Mouse (Mus musculus) c-Kit-positive CD71-positive TER-119-positive erythroid progenitor cells, embryonic 14.5 days (primary cell): Measurements from ENCODE around the gene Xrcc2.

ENCODE experiments used
- DNase-seq: peaks from one replicate; pipeline ENCODE4 v3.0.0-alpha.2; 2013; ENCODE audit warnings: low spot score

The Xrcc2 gene

DNA sequence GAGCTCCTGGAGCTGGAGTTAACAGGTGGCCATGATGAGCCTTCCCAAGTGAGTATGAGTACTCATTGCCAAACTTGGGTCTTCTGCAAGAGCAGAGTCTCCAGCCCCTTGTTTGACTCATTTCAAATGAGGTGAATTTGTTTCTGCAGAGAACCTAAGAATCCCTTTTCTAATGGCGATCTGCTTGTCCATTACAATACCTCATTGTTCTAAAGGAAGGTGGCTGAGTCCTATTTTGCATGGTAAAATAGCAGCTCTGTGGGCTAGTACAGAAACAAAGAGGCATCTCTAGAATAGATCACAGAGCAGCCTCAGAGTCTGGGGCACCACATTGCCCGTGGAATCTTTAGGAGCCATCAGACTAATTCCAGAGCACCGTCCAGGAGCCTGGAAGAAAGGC lies 34.6 kb downstream of the Xrcc2 start:
- DNase-seq, result no peak

DNA sequence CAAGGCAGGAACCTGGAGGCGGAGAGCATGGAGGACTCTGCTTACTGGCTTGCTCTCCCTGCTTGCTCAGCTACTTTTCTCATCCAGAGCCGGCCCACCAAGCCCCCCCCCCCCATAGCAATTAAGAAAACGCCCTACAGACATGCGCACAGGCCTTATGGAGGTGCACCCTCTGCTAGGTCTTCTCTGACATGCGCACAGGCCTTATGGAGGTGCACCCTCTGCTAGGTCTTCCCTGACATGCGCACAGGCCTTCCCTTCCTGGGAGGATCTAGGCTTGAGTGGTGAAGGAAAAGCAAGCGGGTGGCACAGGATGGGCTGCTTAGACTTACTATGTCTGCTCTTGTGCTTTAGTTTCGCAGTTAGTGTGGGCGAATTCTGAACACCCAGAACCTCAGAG lies 37.3 kb downstream of the Xrcc2 start:
- DNase-seq, result no peak

- no peak for DNase-seq
Measured at GRCm38 (mm10) chr5:25666684-25667083, 38.9 kb downstream of the Xrcc2 start.

DNA sequence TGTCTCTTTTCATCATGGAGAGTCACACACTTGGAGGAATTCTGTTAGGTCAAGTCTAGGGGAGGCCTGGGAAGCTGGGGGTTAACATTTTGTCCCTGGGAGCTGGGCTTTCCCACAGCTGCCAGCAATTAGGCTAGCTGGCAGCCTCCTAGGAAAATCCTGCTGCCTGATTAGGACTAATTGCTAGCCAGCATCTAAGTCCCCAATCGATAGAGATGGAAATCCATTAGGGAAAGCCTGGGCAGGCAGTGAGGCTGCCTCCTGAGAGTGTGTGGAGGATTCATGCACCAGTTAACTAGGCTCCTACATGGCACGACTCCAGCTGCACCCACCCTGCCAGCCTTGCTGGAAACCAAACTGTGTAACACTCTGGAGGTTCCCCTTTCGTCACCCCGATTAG lies 39.5 kb downstream of the Xrcc2 start:
- DNase-seq, result no peak

DNA sequence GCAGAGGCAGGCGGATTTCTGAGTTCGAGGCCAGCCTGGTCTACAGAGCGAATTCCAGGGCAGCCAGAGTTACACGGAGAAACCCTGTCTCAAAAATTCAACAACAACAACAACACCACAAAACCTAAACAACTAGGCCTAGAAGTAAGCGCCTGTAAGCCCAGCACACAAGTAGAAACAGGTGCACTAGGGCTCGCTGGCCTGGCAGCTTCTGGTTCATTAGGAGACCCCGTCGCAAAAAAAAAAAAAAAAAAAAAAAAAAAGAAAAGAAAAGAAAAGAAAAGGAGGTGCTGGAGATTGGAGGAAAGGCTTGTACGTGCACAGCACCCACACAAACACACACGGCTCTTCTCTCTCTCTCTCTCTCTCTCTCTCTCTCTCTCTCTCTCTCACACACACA lies 40.1 kb downstream of the Xrcc2 start:
- DNase-seq, result no peak

- DNase-seq, result no peak
Measured at GRCm38 (mm10) chr5:25663165-25663564, 42.5 kb downstream of the Xrcc2 start.

GRCm38 (mm10) chr5:25654578-25654987 lies 51.0 kb downstream of the Xrcc2 start:
- no peak for DNase-seq

- DNase-seq, result no peak
Measured at GRCm38 (mm10) chr5:25653377-25653776, 52.2 kb downstream of the Xrcc2 start.

GRCm38 (mm10) chr5:25652435-25652834 lies 53.2 kb downstream of the Xrcc2 start:
- DNase-seq, result no peak

DNA sequence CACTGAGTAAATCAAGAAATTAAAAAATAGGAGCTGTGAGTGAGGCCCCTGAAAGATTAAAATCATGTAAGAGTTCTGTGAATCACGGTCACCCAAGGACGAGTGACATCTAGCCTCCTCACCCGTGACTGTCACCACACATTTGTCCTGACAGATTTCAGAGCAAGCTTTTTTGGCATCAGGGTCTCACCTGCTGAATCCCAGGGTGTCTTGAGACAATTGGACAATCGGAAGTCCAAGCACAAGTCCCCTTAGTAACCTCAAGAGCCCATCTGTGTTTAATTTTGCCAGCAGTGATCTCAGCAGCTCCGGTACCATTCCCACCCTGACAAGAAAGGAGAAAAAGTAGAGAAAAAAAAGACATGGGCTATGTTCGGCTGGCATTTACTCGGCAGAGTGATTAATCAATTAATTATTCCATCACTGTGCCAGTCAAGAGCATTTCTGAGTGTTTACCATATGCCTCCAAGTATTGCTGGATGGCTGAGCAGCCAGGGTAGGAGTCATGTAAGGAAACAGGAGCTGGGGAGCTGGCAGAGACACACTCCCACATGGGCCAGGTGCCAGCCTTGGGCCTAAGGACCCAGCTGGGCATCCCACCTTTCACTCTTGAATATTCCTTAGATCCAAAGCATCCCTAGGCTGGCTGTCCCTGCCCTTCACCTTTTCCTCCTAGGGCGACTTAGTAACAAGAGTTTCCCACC lies 59.8 kb downstream of the Xrcc2 start:
- DNase-seq, result no peak

- no peak for DNase-seq
Measured at GRCm38 (mm10) chr5:25644509-25644908, 61.1 kb downstream of the Xrcc2 start.

- DNase-seq, result no peak
Measured at GRCm38 (mm10) chr5:25642741-25643140, 62.9 kb downstream of the Xrcc2 start.
